Comparison of ENCODE assay signal across 18 mouse cellular contexts in the genomic region with DNA sequence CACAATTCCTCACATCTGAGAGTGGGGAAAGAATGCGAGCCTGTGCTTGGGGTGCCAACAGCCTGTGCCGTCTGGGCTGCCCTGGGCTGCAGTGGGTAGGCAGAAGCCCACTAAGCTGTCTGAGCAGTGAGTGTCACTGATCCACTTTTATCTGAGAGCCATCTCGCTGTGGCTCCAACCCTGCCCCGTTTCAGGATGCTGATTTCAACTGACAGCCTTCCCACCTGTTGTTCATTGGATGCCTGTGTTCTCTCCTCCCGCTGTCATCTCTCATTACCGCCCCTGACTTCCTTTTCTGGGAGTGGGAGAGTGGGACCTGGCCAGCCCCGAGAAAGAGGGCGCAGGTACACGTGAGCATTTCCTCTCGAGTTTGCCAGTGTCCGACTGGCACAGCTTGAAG.
DNase-seq lines count a peak whose midpoint lies in the region; ATAC-seq lines count a peak whose summit lies in the region.
"Had no signal": no experiment of that assay in that cellular context is flagged by ENCODE, and none has a peak within 500 bp of the region (broad histone marks: within the 10 kb centered on the region; RNA-seq: fewer than 3 reads in every experiment).

No protein-coding gene starts in this region.

- peaks cover 26% of the 10 kb centered on the region for H3K4me1 ChIP-seq in embryonic facial prominence, embryonic 13.5 days

- WGBS in embryonic facial prominence, embryonic 13.5 days = 30% methylated on average over 11 of the region's 11 CpGs

- H3K9ac ChIP-seq in embryonic facial prominence, embryonic 13.5 days = 0 out of 2 replicates have a peak overlapping the region, but pooled peaks have one; percentile 27
- H3K9ac ChIP-seq: forebrain, embryonic 13.5 days; forebrain, embryonic 15.5 days; forebrain, postnatal 0 days had no signal

- H3K4me3 ChIP-seq in embryonic facial prominence, embryonic 13.5 days = no peak overlapping the region
- H3K4me3 ChIP-seq: forebrain, embryonic 13.5 days; forebrain, embryonic 15.5 days had no signal

- H3K9me3 ChIP-seq in embryonic facial prominence, embryonic 13.5 days = no peaks in the 10 kb centered on the region
- H3K9me3 ChIP-seq: forebrain, embryonic 13.5 days; forebrain, embryonic 15.5 days had no signal

- no peaks in the 10 kb centered on the region; the same call in 1 of the 2 replicates for H3K27me3 ChIP-seq in embryonic facial prominence, embryonic 13.5 days
- H3K27me3 ChIP-seq: forebrain, embryonic 15.5 days had no signal

- no peak for ATAC-seq in embryonic facial prominence, embryonic 13.5 days (ENCODE audit: insufficient number of reproducible peaks, insufficient read depth, low FRiP score, low TSS enrichment, low read depth)
- ATAC-seq: forebrain, embryonic 13.5 days; forebrain, embryonic 15.5 days; forebrain, postnatal 0 days had no signal

- DNase-seq in heart, adult 11 months = peak; percentile 79
- DNase-seq in heart, postnatal 4 days = no peak
- peak; percentile 52 for DNase-seq in retina, embryonic 14.5 days (ENCODE audit: low spot score)
- no peak for DNase-seq in adrenal gland, adult 18-20 months (ENCODE audit: low spot score in 2 of 2)
- no peak for DNase-seq in embryo, embryonic 10.5 days (ENCODE audit: low spot score)
- DNase-seq: adrenal gland, adult 8-10 months; adrenal gland, postnatal 14 days; adrenal gland, postnatal 36 days; cerebellum, adult 11-12 months; cerebellum, adult 2 months; cerebellum, adult 9-10 months; cerebellum, postnatal 10 days; cerebellum, postnatal 25 days; embryo, embryonic 11 days; forebrain, postnatal 0 days had no signal

- H3K4me2 ChIP-seq in embryonic facial prominence, embryonic 13.5 days = no peak overlapping the region
- H3K4me2 ChIP-seq: forebrain, embryonic 13.5 days; forebrain, embryonic 15.5 days had no signal

- H3K36me3 ChIP-seq in embryonic facial prominence, embryonic 13.5 days = no peaks in the 10 kb centered on the region
- H3K36me3 ChIP-seq: forebrain, embryonic 15.5 days had no signal

- H3K27ac ChIP-seq in embryonic facial prominence, embryonic 13.5 days = no peak overlapping the region; the same call in 1 of the 2 replicates
- H3K27ac ChIP-seq: forebrain, embryonic 13.5 days; forebrain, embryonic 15.5 days had no signal

Comparison
In these comparisons a context has a peak if more than half of its experiments do, and no peak if none do; other contexts are left out.
1. DNase-seq: peak in heart, adult 11 months (single experiment) and retina, embryonic 14.5 days (single experiment); none in heart, postnatal 4 days (single experiment), adrenal gland, adult 18-20 months (0 of 2) and embryo, embryonic 10.5 days (single experiment).